Mouse (Mus musculus) subcutaneous adipose tissue, adult 2 months (tissue): ENCODE results near the gene Hp. TPM values are rescaled to one million over a fixed set of nuclear protein-coding genes. Genes with fewer than 3 reads are reported as not detected.

Experiments
- polyA plus RNA-seq: library from polyadenylated mRNA; depleted of rRNA; stranded (reverse); fragments of >200 nt; gene quantifications from 2 replicates; pipeline ENCODE4 v1.2.3, GENCODE M21; 2012; ENCODE audit warnings: low replicate concordance; rRNA removed

Hp gene
- polyA plus RNA-seq: 528 and 3,384 TPM in 2 replicates

DNA sequence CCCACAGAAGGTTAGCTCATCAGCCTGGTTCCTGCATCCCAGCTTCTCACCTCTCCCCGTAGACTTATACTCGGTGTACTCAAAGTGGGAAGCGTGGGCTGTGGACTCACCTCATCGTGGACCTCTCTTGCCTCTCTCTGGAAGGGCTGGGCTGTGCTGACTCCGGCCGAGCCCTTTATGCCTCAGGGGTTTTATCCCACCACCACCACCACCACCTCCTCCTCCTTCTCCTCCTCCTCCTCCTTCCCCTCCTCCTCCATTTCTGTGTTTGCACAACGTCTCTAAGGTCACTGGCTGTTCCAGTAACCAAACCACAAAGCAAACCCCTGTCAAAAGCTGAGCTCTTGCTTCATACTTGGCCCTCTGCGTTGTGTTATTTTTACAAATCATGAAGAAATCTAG, at the start of gene Hp:
Gene Hp (minus strand): TSS at position 273 of the 402 bp plus-strand sequence.

DNA sequence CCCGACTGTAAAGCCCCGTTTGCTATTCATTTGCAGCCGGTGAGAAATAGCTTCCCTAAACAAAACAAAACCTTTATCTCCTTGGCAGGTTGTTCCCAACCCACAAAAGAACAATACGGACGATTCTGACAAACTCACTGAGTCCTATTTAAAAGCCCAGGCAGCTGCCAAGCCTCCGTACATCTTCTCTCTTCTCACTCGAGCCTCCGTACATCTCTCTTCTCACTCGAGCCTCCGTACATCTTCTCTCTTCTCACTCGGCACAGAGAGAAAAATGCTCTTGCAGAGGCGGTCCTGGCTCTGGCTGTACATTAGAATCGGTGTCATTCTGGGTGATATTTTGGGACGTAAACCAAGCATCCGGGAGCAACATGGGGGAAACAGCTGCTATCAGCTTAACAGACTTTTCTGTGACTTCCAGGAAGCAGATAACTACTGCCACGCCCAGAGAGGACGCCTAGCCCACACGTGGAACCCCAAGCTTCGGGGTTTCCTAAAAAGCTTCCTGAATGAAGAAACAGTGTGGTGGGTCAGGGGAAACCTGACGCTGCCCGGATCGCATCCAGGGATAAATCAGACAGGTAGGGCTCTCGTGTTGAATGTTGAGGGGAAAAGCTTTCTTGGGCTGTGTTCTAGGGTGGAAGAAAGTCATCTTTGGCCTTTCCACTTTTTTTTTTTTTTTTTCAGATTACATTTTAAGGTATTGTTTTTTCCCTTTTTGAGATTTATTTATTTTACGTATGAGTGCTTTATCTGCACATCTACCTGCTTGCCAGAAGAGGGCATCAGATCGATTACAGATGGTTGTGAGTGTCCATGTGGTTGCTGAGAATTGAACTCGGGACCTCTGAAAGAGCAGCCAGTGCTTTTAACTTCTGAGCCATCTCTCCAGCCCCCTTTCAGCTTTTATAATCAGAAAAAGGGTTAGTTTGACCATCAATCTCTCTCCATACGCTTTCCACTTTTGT, 35.6 kb upstream of the Hp start, which contains the start of gene Pkd1l3:
Gene Pkd1l3 (plus strand): TSS at position 275 of the 968 bp plus-strand sequence.

DNA sequence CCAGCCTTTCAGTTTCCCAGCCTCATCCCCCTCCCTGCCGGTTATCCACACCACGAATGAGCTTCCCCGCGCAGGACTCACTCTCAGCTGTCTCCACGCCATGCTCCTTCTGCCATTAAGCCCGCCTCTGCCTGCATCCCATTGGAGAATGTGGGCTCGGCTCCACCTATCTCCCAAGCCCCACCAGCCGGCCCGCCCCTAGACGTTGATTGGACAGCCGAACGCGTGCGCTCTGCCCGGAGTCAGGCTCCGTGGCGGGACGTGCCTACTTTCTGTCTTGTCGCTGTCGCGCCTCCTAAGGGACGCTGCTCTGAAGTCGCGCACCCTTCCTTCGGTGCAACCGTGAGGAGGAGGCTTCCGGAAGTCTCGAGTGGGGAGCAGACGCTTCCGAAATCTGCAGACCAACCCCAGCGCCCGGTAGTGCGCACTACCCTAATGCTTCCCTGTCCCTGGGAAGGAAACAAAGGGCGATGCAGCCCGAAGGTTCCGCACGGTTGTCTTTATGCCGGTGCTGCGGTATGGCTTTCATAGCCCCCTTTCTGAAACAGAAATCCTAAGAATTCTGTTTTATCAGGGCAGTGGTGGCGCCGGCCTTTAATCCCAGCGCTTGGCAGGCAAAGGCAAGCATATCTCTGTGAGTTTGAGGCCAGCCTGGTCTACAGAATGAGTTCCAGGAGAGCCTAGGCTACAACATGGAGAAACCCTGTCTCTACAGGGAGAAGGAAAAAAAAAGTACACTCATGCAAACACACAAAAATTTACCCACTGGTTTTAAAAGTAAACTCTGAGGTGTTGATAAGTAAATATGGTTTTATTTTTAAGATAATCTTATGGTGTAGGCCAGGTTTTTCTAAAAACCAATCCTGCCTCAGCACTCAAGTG, 29.5 kb upstream of the Hp start, which contains the start of gene Dhodh:
Gene Dhodh (minus strand): TSS at position 403 of the 882 bp plus-strand sequence.

GRCm38 (mm10) chr8:109565498-109566333, 13.3 kb downstream of the Hp start, which contains the start of the genes Dhx38 and Txnl4b:
Gene Dhx38 (minus strand): TSS chr8:109565861.
Gene Txnl4b (plus strand): TSS chr8:109565892.

Other genes with a start within 250 kb of the Hp start
- gene Pmfbp1, start 85.1 kb downstream of the Hp start, polyA plus RNA-seq: 0.04 and 0.05 TPM in 2 replicates
- 14.8 and 24.9 TPM in 2 replicates for gene Dhx38, start 13.3 kb downstream of the Hp start, polyA plus RNA-seq
- 8.8 and 10.8 TPM in 2 replicates for gene Txnl4b, start 13.3 kb downstream of the Hp start, polyA plus RNA-seq
- 26.3 and 41.7 TPM in 2 replicates for gene Dhodh, start 29.5 kb upstream of the Hp start, polyA plus RNA-seq
- 0.13 TPM in 2 replicates for gene Pkd1l3, start 35.3 kb upstream of the Hp start, polyA plus RNA-seq
- gene Ist1, start 114.1 kb upstream of the Hp start, polyA plus RNA-seq: 53.4 and 62.6 TPM in 2 replicates
- 6.0 and 13.0 TPM in 2 replicates for gene Zfp821, start 126.4 kb upstream of the Hp start, polyA plus RNA-seq
- 13.4 and 20.6 TPM in 2 replicates for gene Atxn1l, start 158.6 kb upstream of the Hp start, polyA plus RNA-seq
- 33.3 and 46.6 TPM in 2 replicates for gene Ap1g1, start 199.4 kb upstream of the Hp start, polyA plus RNA-seq